Mouse (Mus musculus) ES-E14 (cell line): ENCODE data around the gene Cyth3.

Experiments
- HCFC1 ChIP-seq: IDR thresholded peaks from 2 replicates; pipeline ENCODE4 v1.6.1; 2012; ENCODE audit warnings: low read length, inconsistent platforms, borderline replicate concordance; ENCODE audit not compliant: insufficient read depth
- MAFK ChIP-seq: IDR thresholded peaks from 2 replicates; pipeline ENCODE4 v1.6.1; 2014; ENCODE audit warnings: mild to moderate bottlenecking, low read depth, low read length, inconsistent platforms; ENCODE audit not compliant: insufficient read depth
- ZC3H11A ChIP-seq: IDR thresholded peaks from 2 replicates; pipeline ENCODE4 v1.6.1; 2012; ENCODE audit warnings: low read depth, mild to moderate bottlenecking, inconsistent platforms, low read length, borderline replicate concordance

DNA sequence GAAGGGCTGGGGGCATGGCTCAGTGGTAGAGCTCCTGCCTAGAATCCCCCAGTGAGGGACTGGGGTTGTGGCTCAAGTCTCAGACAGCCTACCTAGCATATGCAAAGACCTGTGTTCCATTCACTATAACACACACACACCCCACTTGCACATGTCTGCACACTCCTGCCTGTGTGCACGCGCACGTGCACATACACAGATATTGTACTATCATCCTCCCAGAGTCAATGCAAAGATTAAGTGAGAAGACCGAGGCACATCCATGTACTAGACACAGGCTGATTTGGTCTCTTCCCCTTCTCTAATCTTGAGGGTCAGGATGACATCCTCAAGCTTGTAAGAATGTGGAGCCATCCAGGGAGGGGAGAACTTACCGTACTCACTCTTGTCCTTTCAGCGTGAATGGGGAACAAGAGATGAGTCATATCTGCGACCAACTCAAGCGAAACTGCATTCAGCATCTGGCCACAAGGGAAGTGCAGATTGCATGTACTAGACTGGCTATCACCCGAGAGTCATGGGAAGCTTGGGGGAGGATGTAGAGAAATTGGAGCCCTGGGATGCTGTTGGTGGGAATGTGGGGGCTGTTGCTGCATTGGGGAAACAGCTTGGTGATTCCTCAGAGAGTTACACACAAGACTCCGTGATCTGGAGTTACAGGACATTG is 42.6 kb upstream of the Cyth3 start:
- no peak for TF ChIP-seq ZC3H11A
- no peak for TF ChIP-seq HCFC1
- no peak for TF ChIP-seq MAFK
